Mouse (Mus musculus) heart, embryonic 13.5 days (tissue): Measurements from ENCODE around the gene Erc1. TPM values are rescaled to one million over a fixed set of nuclear protein-coding genes. Genes with fewer than 3 reads are reported as not detected.

Source experiments
- ATAC-seq: fragments of 200-750 bp; cut with Nextera tagmentation; 2 replicates; pipeline ENCODE4 v1.8.0; 2017; ENCODE audit warnings: moderate TSS enrichment; ENCODE audit not compliant: insufficient number of reproducible peaks, low FRiP score, low TSS enrichment; ENCODE audit errors: extremely low read depth
- H3K27ac ChIP-seq: fragments of 300-500 bp; sonication (generic); replicated peaks from 2 replicates; pipeline ENCODE4 v1.5.1; 2015; ENCODE audit warnings: moderate library complexity, mild to moderate bottlenecking, inconsistent platforms
- H3K27me3 ChIP-seq: fragments of 300-500 bp; sonication (generic); replicated peaks from 2 replicates; pipeline ENCODE4 v1.6.1; 2015; ENCODE audit warnings: mild to moderate bottlenecking, inconsistent platforms
- H3K36me3 ChIP-seq: fragments of 300-500 bp; sonication (generic); 2 replicates; pipeline ENCODE4 v1.6.1; 2015; ENCODE audit warnings: mild to moderate bottlenecking, inconsistent platforms
- H3K4me1 ChIP-seq: fragments of 300-500 bp; sonication (generic); 2 replicates; pipeline ENCODE4 v1.6.1; 2015; ENCODE audit warnings: inconsistent platforms
- H3K4me2 ChIP-seq: fragments of 300-500 bp; sonication (generic); 2 replicates; pipeline ENCODE4 v1.6.1; 2015; ENCODE audit warnings: inconsistent platforms, mild to moderate bottlenecking, moderate library complexity
- H3K4me3 ChIP-seq: fragments of 300-500 bp; sonication (generic); 2 replicates; pipeline ENCODE4 v1.5.1; 2015; ENCODE audit warnings: moderate library complexity, mild to moderate bottlenecking, inconsistent platforms
- H3K9ac ChIP-seq: fragments of 300-500 bp; sonication (generic); 2 replicates; pipeline ENCODE4 v1.6.1; 2015; ENCODE audit warnings: inconsistent platforms, mild to moderate bottlenecking, moderate library complexity
- H3K9me3 ChIP-seq: fragments of 300-500 bp; sonication (generic); 2 replicates; pipeline ENCODE4 v1.6.1; 2016; ENCODE audit warnings: inconsistent platforms
- WGBS: fragments of 180-500 bp; shearing (Covaris S2); methylation state at CpG from one replicate; pipeline ENCODE4 v1.1.7; 2015; ENCODE audit warnings: mixed read lengths; 5-methylcytosine and 5-hydroxymethylcytosine counted together
- polyA plus RNA-seq: library from polyadenylated mRNA; unstranded; fragments of >200 nt; fragmentation: Nextera tagmentation; extraction: Ambion mirVana; gene quantifications from 2 replicates; pipeline ENCODE4 v1.2.1, GENCODE M21; 2015

Gene Erc1
- polyA plus RNA-seq, 1 experiment from 2014 or later = 11.9 TPM

- Histone ChIP-seq H3K27me3 (no peaks in the 10 kb centered on the region), H3K36me3 (no peaks in the 10 kb centered on the region), H3K9ac (peak overlapping the region; percentile 2), H3K4me3 (no peak overlapping the region), H3K27ac (peak overlapping the region; percentile 49; the same call in 1 of the 2 replicates), H3K4me2 (no peak overlapping the region), H3K9me3 (no peaks in the 10 kb centered on the region), H3K4me1 (peaks cover 19% of the 10 kb centered on the region)
- no peak for ATAC-seq
- 46% methylated on average over 7 of the region's 7 CpGs for WGBS
Measured at GRCm38 (mm10) chr6:119558855-119559254, 289.1 kb downstream of the Erc1 start.

GRCm38 (mm10) chr6:119554439-119554838, 293.5 kb downstream of the Erc1 start:
- H3K9me3 ChIP-seq = no peaks in the 10 kb centered on the region
- H3K27ac ChIP-seq = no peak overlapping the region
- 72% methylated on average over 8 of the region's 8 CpGs for WGBS
- no peak for ATAC-seq
- H3K4me1 ChIP-seq = peaks cover 13% of the 10 kb centered on the region
- H3K4me2 ChIP-seq = no peak overlapping the region
- no peaks in the 10 kb centered on the region for H3K36me3 ChIP-seq
- no peak overlapping the region for H3K4me3 ChIP-seq
- no peaks in the 10 kb centered on the region for H3K27me3 ChIP-seq
- no peak overlapping the region for H3K9ac ChIP-seq

- Histone ChIP-seq H3K4me3 (peak overlapping the region; percentile 77), H3K4me2 (peak overlapping the region; percentile 91), H3K4me1 (peaks cover 17% of the 10 kb centered on the region), H3K36me3 (no peaks in the 10 kb centered on the region), H3K27ac (0 out of 2 replicates have a peak overlapping the region, but pooled peaks have one; percentile 40), H3K9ac (peak overlapping the region; percentile 88), H3K27me3 (peaks cover 42% of the 10 kb centered on the region), H3K9me3 (no peaks in the 10 kb centered on the region)
- 2% methylated on average over 14 of the region's 14 CpGs for WGBS
- ATAC-seq = 0 out of 2 replicates have a peak, but pooled peaks have one; percentile 4
Measured at GRCm38 (mm10) chr6:119544518-119544864, 303.5 kb downstream of the Erc1 start.

GRCm38 (mm10) chr6:119543803-119544517, 304.0 kb downstream of the Erc1 start, which contains the start of gene Wnt5b:
Gene Wnt5b (minus strand): TSS chr6:119544347.
- H3K9me3 ChIP-seq = no peaks in the 10 kb centered on the region
- WGBS = under 1% methylated on average over 96 of the region's 120 CpGs
- peaks cover 17% of the 10 kb centered on the region for H3K4me1 ChIP-seq
- H3K9ac ChIP-seq = peak within 1 kb of the TSS; percentile 88
- 0 out of 2 replicates have a peak within 1 kb of the TSS, but pooled peaks have one; percentile 40 for H3K27ac ChIP-seq
- peak; percentile 27; the same call in 1 of the 2 replicates for ATAC-seq
- peaks cover 42% of the 10 kb centered on the region for H3K27me3 ChIP-seq
- peak within 1 kb of the TSS; percentile 91 for H3K4me2 ChIP-seq
- H3K4me3 ChIP-seq = peak within 1 kb of the TSS; percentile 77
- H3K36me3 ChIP-seq = no peaks in the 10 kb centered on the region

GRCm38 (mm10) chr6:119543456-119543802, 304.5 kb downstream of the Erc1 start:
- H3K27ac ChIP-seq = no peak overlapping the region
- WGBS = 3% methylated on average over 29 of the region's 30 CpGs
- peak overlapping the region; percentile 77 for H3K4me3 ChIP-seq
- peak overlapping the region; percentile 88 for H3K9ac ChIP-seq
- H3K4me1 ChIP-seq = peaks cover 17% of the 10 kb centered on the region
- ATAC-seq = no peak
- no peaks in the 10 kb centered on the region for H3K9me3 ChIP-seq
- no peaks in the 10 kb centered on the region for H3K36me3 ChIP-seq
- H3K4me2 ChIP-seq = peak overlapping the region; percentile 91
- H3K27me3 ChIP-seq = peaks cover 42% of the 10 kb centered on the region

GRCm38 (mm10) chr6:119535867-119536266, 312.1 kb downstream of the Erc1 start:
- Histone ChIP-seq H3K4me2 (no peak overlapping the region), H3K9me3 (no peaks in the 10 kb centered on the region), H3K27ac (no peak overlapping the region), H3K9ac (no peak overlapping the region), H3K4me1 (0 out of 2 replicates have a peak, but pooled peaks cover under 1% of the 10 kb centered on the region), H3K27me3 (no peaks in the 10 kb centered on the region), H3K4me3 (no peak overlapping the region), H3K36me3 (no peaks in the 10 kb centered on the region)
- 78% methylated on average over 12 of the region's 12 CpGs for WGBS
- ATAC-seq = no peak

- H3K4me3 ChIP-seq = no peak overlapping the region
- no peak overlapping the region for H3K9ac ChIP-seq
- no peaks in the 10 kb centered on the region for H3K27me3 ChIP-seq
- H3K4me1 ChIP-seq = no peaks in the 10 kb centered on the region
- no peaks in the 10 kb centered on the region for H3K9me3 ChIP-seq
- ATAC-seq = no peak
- WGBS = 78% methylated on average over 9 of the region's 9 CpGs
- no peaks in the 10 kb centered on the region for H3K36me3 ChIP-seq
- H3K27ac ChIP-seq = no peak overlapping the region
- no peak overlapping the region for H3K4me2 ChIP-seq
Measured at GRCm38 (mm10) chr6:119533170-119533709, 314.7 kb downstream of the Erc1 start.

GRCm38 (mm10) chr6:119529659-119530058, 318.3 kb downstream of the Erc1 start:
- 0 out of 2 replicates have a peak, but pooled peaks cover 7% of the 10 kb centered on the region for H3K4me1 ChIP-seq
- H3K9ac ChIP-seq = no peak overlapping the region
- H3K27me3 ChIP-seq = no peaks in the 10 kb centered on the region
- WGBS = 60% methylated on average over 3 of the region's 3 CpGs
- no peaks in the 10 kb centered on the region for H3K36me3 ChIP-seq
- no peaks in the 10 kb centered on the region for H3K9me3 ChIP-seq
- no peak overlapping the region for H3K27ac ChIP-seq
- no peak overlapping the region for H3K4me3 ChIP-seq
- H3K4me2 ChIP-seq = no peak overlapping the region
- ATAC-seq = no peak

GRCm38 (mm10) chr6:119526498-119526897, 321.5 kb downstream of the Erc1 start:
- Histone ChIP-seq H3K9me3 (no peaks in the 10 kb centered on the region), H3K27me3 (no peaks in the 10 kb centered on the region), H3K9ac (no peak overlapping the region), H3K27ac (no peak overlapping the region), H3K4me1 (peaks cover 24% of the 10 kb centered on the region), H3K4me3 (no peak overlapping the region), H3K36me3 (no peaks in the 10 kb centered on the region), H3K4me2 (no peak overlapping the region)
- WGBS = 68% methylated on average over 5 of the region's 5 CpGs
- no peak for ATAC-seq

GRCm38 (mm10) chr6:119521931-119522391, 326.0 kb downstream of the Erc1 start:
- Histone ChIP-seq H3K9me3 (no peaks in the 10 kb centered on the region), H3K4me1 (peaks cover 38% of the 10 kb centered on the region), H3K4me2 (no peak overlapping the region), H3K27ac (no peak overlapping the region), H3K9ac (no peak overlapping the region), H3K36me3 (no peaks in the 10 kb centered on the region), H3K27me3 (no peaks in the 10 kb centered on the region), H3K4me3 (no peak overlapping the region)
- 26% methylated on average over 3 of the region's 3 CpGs for WGBS
- no peak for ATAC-seq

GRCm38 (mm10) chr6:119521482-119521900, 326.5 kb downstream of the Erc1 start:
- Histone ChIP-seq H3K27me3 (no peaks in the 10 kb centered on the region), H3K36me3 (no peaks in the 10 kb centered on the region; the same call in 1 of the 2 replicates), H3K9ac (no peak overlapping the region), H3K27ac (no peak overlapping the region), H3K9me3 (no peaks in the 10 kb centered on the region), H3K4me2 (no peak overlapping the region), H3K4me3 (no peak overlapping the region), H3K4me1 (peaks cover 36% of the 10 kb centered on the region)
- ATAC-seq = no peak
- 66% methylated on average over 3 of the region's 3 CpGs for WGBS
